Mouse (Mus musculus) kidney, embryonic 15.5 days (tissue): ENCODE results near the gene Mog. TPM values are rescaled to one million over a fixed set of nuclear protein-coding genes. Genes with fewer than 3 reads are reported as not detected.
A peak's percentile ranks its signal among the peaks of the same experiment; 100 is the strongest.
"Not testable (repeated sequence)": the region's sequence is repeated elsewhere in the genome, so short reads cannot be mapped to it uniquely, and the experiment has no call there.

ENCODE experiments used
- ATAC-seq: fragments of 200-750 bp; cut with Nextera tagmentation; replicated peaks from 2 replicates; pipeline ENCODE4 v1.8.0; 2017; ENCODE audit warnings: moderate TSS enrichment; ENCODE audit not compliant: low FRiP score
- H3K27ac ChIP-seq: fragments of 300-500 bp; sonication (generic); 2 replicates; pipeline ENCODE4 v1.5.1; 2015; ENCODE audit warnings: mild to moderate bottlenecking, inconsistent platforms
- H3K27me3 ChIP-seq: fragments of 300-500 bp; sonication (generic); 2 replicates; pipeline ENCODE4 v1.6.1; 2015; ENCODE audit warnings: inconsistent platforms
- H3K36me3 ChIP-seq: fragments of 300-500 bp; sonication (generic); 2 replicates; pipeline ENCODE4 v1.6.1; 2015; ENCODE audit warnings: inconsistent platforms
- H3K4me1 ChIP-seq: fragments of 300-500 bp; sonication (generic); 2 replicates; pipeline ENCODE4 v1.6.1; 2015; ENCODE audit warnings: inconsistent platforms
- H3K4me2 ChIP-seq: fragments of 300-500 bp; sonication (generic); 2 replicates; pipeline ENCODE4 v1.6.1; 2015; ENCODE audit warnings: moderate library complexity, mild to moderate bottlenecking, inconsistent platforms
- H3K4me3 ChIP-seq: fragments of 300-500 bp; sonication (generic); replicated peaks from 2 replicates; pipeline ENCODE4 v1.5.1; 2015; ENCODE audit warnings: mild to moderate bottlenecking, inconsistent platforms
- H3K9ac ChIP-seq: fragments of 300-500 bp; sonication (generic); 2 replicates; pipeline ENCODE4 v1.6.1; 2015; ENCODE audit warnings: mild to moderate bottlenecking, inconsistent platforms
- H3K9me3 ChIP-seq: fragments of 300-500 bp; sonication (generic); replicated peaks from 2 replicates; pipeline ENCODE4 v1.6.1; 2016; ENCODE audit warnings: inconsistent platforms
- WGBS: fragments of 180-500 bp; shearing (Covaris S2); methylation state at CpG from one replicate; pipeline ENCODE4 v1.1.7; 2015; ENCODE audit warnings: mixed read lengths; 5-methylcytosine and 5-hydroxymethylcytosine counted together
- polyA plus RNA-seq: library from polyadenylated mRNA; unstranded; fragments of >200 nt; fragmentation: Nextera tagmentation; extraction: Ambion mirVana; gene quantifications from 2 replicates; pipeline ENCODE4 v1.2.1, GENCODE M21; 2015

Mog gene
- polyA plus RNA-seq, 1 experiment from 2014 or later, result 0.09 TPM

- no peaks in the 10 kb centered on the region for H3K36me3 ChIP-seq
- ATAC-seq, result no peak
- H3K9me3 ChIP-seq, result no peaks in the 10 kb centered on the region
- no peak overlapping the region for H3K4me3 ChIP-seq
- H3K4me1 ChIP-seq, result no peaks in the 10 kb centered on the region
- no peak overlapping the region for H3K4me2 ChIP-seq
- no peak overlapping the region for H3K9ac ChIP-seq
- H3K27me3 ChIP-seq, result no peaks in the 10 kb centered on the region
- H3K27ac ChIP-seq, result no peak overlapping the region
- WGBS, result 78% methylated on average over 2 of the region's 2 CpGs
Measured at GRCm38 (mm10) chr17:37039127-37039894, 16.1 kb upstream of the Mog start.

- H3K9ac ChIP-seq, result 0 out of 2 replicates have a peak overlapping the region, but pooled peaks have one; percentile 47
- H3K9me3 ChIP-seq, result no peaks in the 10 kb centered on the region
- H3K4me3 ChIP-seq, result peak overlapping the region; percentile 59
- H3K36me3 ChIP-seq, result no peaks in the 10 kb centered on the region
- H3K4me1 ChIP-seq, result 0 out of 2 replicates have a peak, but pooled peaks cover 11% of the 10 kb centered on the region
- ATAC-seq, result peak; percentile 19; the same call in 1 of the 2 replicates
- WGBS, result 70% methylated on average over 8 of the region's 8 CpGs
- peak overlapping the region; percentile 62 for H3K4me2 ChIP-seq
- peak overlapping the region; percentile 95 for H3K27ac ChIP-seq
- no peaks in the 10 kb centered on the region for H3K27me3 ChIP-seq
Measured at GRCm38 (mm10) chr17:37029162-37029561, 6.0 kb upstream of the Mog start.

- H3K9ac ChIP-seq, result peak overlapping the region; percentile 47; the same call in 1 of the 2 replicates
Measured at GRCm38 (mm10) chr17:37028683-37029120, 5.5 kb upstream of the Mog start.

GRCm38 (mm10) chr17:37028212-37028611 is 5.0 kb upstream of the Mog start:
- Histone ChIP-seq H3K4me3 (peak overlapping the region; percentile 59), H3K27ac (peak overlapping the region; percentile 95), H3K36me3 (no peaks in the 10 kb centered on the region), H3K27me3 (no peaks in the 10 kb centered on the region), H3K9me3 (no peaks in the 10 kb centered on the region), H3K4me2 (peak overlapping the region; percentile 62), H3K9ac (peak overlapping the region; percentile 10; the same call in 1 of the 2 replicates), H3K4me1 (0 out of 2 replicates have a peak, but pooled peaks cover 11% of the 10 kb centered on the region)
- WGBS, result 6% methylated on average over 10 of the region's 10 CpGs
- ATAC-seq, result peak; percentile 41

More at GRCm38 (mm10) chr17:37028683-37029120, 5.5 kb upstream of the Mog start:
- Histone ChIP-seq H3K4me2 (peak overlapping the region; percentile 62), H3K9me3 (no peaks in the 10 kb centered on the region), H3K27me3 (no peaks in the 10 kb centered on the region), H3K36me3 (no peaks in the 10 kb centered on the region), H3K27ac (peak overlapping the region; percentile 95), H3K4me3 (peak overlapping the region; percentile 59), H3K4me1 (0 out of 2 replicates have a peak, but pooled peaks cover 11% of the 10 kb centered on the region)
- WGBS, result 0% methylated on average over 14 of the region's 14 CpGs
- ATAC-seq, result peak; percentile 99

GRCm38 (mm10) chr17:37027486-37027885 is 4.3 kb upstream of the Mog start:
- no peaks in the 10 kb centered on the region for H3K9me3 ChIP-seq
- H3K4me3 ChIP-seq, result no peak overlapping the region
- no peaks in the 10 kb centered on the region for H3K36me3 ChIP-seq
- ATAC-seq, result no peak
- 95% methylated on average over 4 of the region's 4 CpGs for WGBS
- H3K4me2 ChIP-seq, result no peak overlapping the region
- 0 out of 2 replicates have a peak, but pooled peaks cover 11% of the 10 kb centered on the region for H3K4me1 ChIP-seq
- no peaks in the 10 kb centered on the region for H3K27me3 ChIP-seq
- H3K27ac ChIP-seq, result peak overlapping the region; percentile 95; the same call in 1 of the 2 replicates
- no peak overlapping the region for H3K9ac ChIP-seq

- Histone ChIP-seq H3K27me3 (no peaks in the 10 kb centered on the region), H3K9ac (no peak overlapping the region), H3K9me3 (no peaks in the 10 kb centered on the region), H3K27ac (no peak overlapping the region), H3K36me3 (no peaks in the 10 kb centered on the region), H3K4me1 (0 out of 2 replicates have a peak, but pooled peaks cover 11% of the 10 kb centered on the region), H3K4me2 (no peak overlapping the region), H3K4me3 (no peak overlapping the region)
- WGBS, result 90% methylated on average over 2 of the region's 2 CpGs
- ATAC-seq, result no peak
Measured at GRCm38 (mm10) chr17:37026425-37026824, 3.2 kb upstream of the Mog start.

GRCm38 (mm10) chr17:37019242-37019641 is 4.0 kb downstream of the Mog start:
- H3K4me1 ChIP-seq, H3K4me2 ChIP-seq, H3K27me3 ChIP-seq, H3K36me3 ChIP-seq, H3K9ac ChIP-seq, H3K27ac ChIP-seq, H3K9me3 ChIP-seq, H3K4me3 ChIP-seq, ATAC-seq: not testable (repeated sequence)
- 93% methylated on average over 5 of the region's 5 CpGs for whole genome bisulfite sequencing

GRCm38 (mm10) chr17:37018328-37018727 is 4.9 kb downstream of the Mog start:
- Histone ChIP-seq H3K36me3 (no peaks in the 10 kb centered on the region), H3K4me3 (no peak overlapping the region), H3K9me3 (no peaks in the 10 kb centered on the region), H3K27ac (no peak overlapping the region), H3K4me1 (no peaks in the 10 kb centered on the region), H3K4me2 (no peak overlapping the region), H3K9ac (no peak overlapping the region), H3K27me3 (no peaks in the 10 kb centered on the region)
- no peak for ATAC-seq
- 80% methylated on average over 3 of the region's 3 CpGs for WGBS

GRCm38 (mm10) chr17:37016333-37016732 is 6.9 kb downstream of the Mog start:
- Histone ChIP-seq H3K4me1 (peaks cover 4% of the 10 kb centered on the region; the same call in 1 of the 2 replicates), H3K36me3 (peaks cover 1% of the 10 kb centered on the region; the same call in 1 of the 2 replicates), H3K27me3 (no peaks in the 10 kb centered on the region), H3K4me2 (no peak overlapping the region), H3K9me3 (no peaks in the 10 kb centered on the region), H3K9ac (no peak overlapping the region), H3K27ac (no peak overlapping the region), H3K4me3 (no peak overlapping the region)
- ATAC-seq, result no peak

GRCm38 (mm10) chr17:37012141-37012540 is 11.1 kb downstream of the Mog start:
- Histone ChIP-seq H3K4me1 (peaks cover 4% of the 10 kb centered on the region; the same call in 1 of the 2 replicates), H3K27ac (no peak overlapping the region), H3K36me3 (peaks cover 42% of the 10 kb centered on the region), H3K9me3 (no peaks in the 10 kb centered on the region), H3K4me3 (no peak overlapping the region), H3K4me2 (no peak overlapping the region), H3K9ac (no peak overlapping the region), H3K27me3 (no peaks in the 10 kb centered on the region)
- no peak for ATAC-seq
- 67% methylated on average over 5 of the region's 5 CpGs for WGBS

GRCm38 (mm10) chr17:37011719-37012118 is 11.5 kb downstream of the Mog start:
- Histone ChIP-seq H3K4me2 (no peak overlapping the region), H3K27ac (no peak overlapping the region), H3K9me3 (no peaks in the 10 kb centered on the region), H3K27me3 (no peaks in the 10 kb centered on the region), H3K4me1 (peaks cover 4% of the 10 kb centered on the region; the same call in 1 of the 2 replicates), H3K4me3 (no peak overlapping the region), H3K9ac (no peak overlapping the region), H3K36me3 (peaks cover 47% of the 10 kb centered on the region)
- ATAC-seq, result no peak
- WGBS, result 86% methylated on average over 3 of the region's 3 CpGs

GRCm38 (mm10) chr17:37009460-37010042 is 13.6 kb downstream of the Mog start:
- Histone ChIP-seq H3K27me3 (no peaks in the 10 kb centered on the region), H3K9me3 (no peaks in the 10 kb centered on the region), H3K4me1 (peaks cover 4% of the 10 kb centered on the region; the same call in 1 of the 2 replicates), H3K9ac (no peak overlapping the region), H3K4me2 (no peak overlapping the region), H3K36me3 (peaks cover 64% of the 10 kb centered on the region), H3K27ac (no peak overlapping the region), H3K4me3 (no peak overlapping the region)
- 94% methylated on average over 17 of the region's 17 CpGs for WGBS
- ATAC-seq, result no peak
